In genomic region chr2:33552672-33553071, GRCm38 (mm10) we compare ENCODE assay signal across 17 mouse cellular contexts.
DNase-seq lines count a peak whose midpoint lies in the region; ATAC-seq and TF ChIP-seq lines count a peak whose summit lies in the region.
"Had no signal": no experiment of that assay in that cellular context is flagged by ENCODE, and none has a peak within 500 bp of the region (broad histone marks: within the 10 kb centered on the region; RNA-seq: fewer than 3 reads in every experiment).

No protein-coding gene starts in this region.

- no peak overlapping the region for H3K4me2 ChIP-seq in hindbrain, postnatal 0 days (ENCODE audit: low read depth, low read length)
- no peak overlapping the region for H3K4me2 ChIP-seq in hindbrain, embryonic 13.5 days
- H3K4me2 ChIP-seq: embryonic facial prominence, embryonic 12.5 days; midbrain, embryonic 12.5 days; neural tube, embryonic 13.5 days had no signal

- TF ChIP-seq POLR2A in thymus, adult 2 months (IDR thresholded peaks at IDR 0.05; ENCODE audit: control insufficient read depth, extremely low read depth, insufficient read depth, low read length, poor library complexity) = no peak

- no peak overlapping the region for H3K9ac ChIP-seq in hindbrain, postnatal 0 days (replicated peaks; ENCODE audit: low read length)
- H3K9ac ChIP-seq in hindbrain, embryonic 13.5 days = no peak overlapping the region
- H3K9ac ChIP-seq: embryonic facial prominence, embryonic 12.5 days; midbrain, embryonic 12.5 days; neural tube, embryonic 13.5 days had no signal

- TF ChIP-seq CTCF in hindbrain, postnatal 0 days (IDR thresholded peaks at IDR 0.05; ENCODE audit: low read depth) = peak; percentile 59
- no peak for TF ChIP-seq CTCF in thymus, adult 2 months (IDR thresholded peaks at IDR 0.05; ENCODE audit: borderline replicate concordance, control insufficient read depth, extremely low read depth, insufficient read depth, low read length, poor library complexity)

- no peaks in the 10 kb centered on the region for H3K4me1 ChIP-seq in hindbrain, postnatal 0 days (ENCODE audit: insufficient read depth, low read length)
- H3K4me1 ChIP-seq in hindbrain, embryonic 13.5 days (replicated peaks) = peaks cover under 1% of the 10 kb centered on the region; the same call in 1 of the 2 replicates
- H3K4me1 ChIP-seq in thymus, adult 2 months (replicated peaks; ENCODE audit: control insufficient read depth, insufficient read depth, low read length) = no peaks in the 10 kb centered on the region
- H3K4me1 ChIP-seq: embryonic facial prominence, embryonic 12.5 days; midbrain, embryonic 12.5 days; neural tube, embryonic 13.5 days had no signal

- DNase-seq in hindbrain, postnatal 0 days (ENCODE audit: low spot score) = no peak
- peak; percentile 32 for DNase-seq in thymus, postnatal 4 days
- DNase-seq in thymus, adult 2 months = no peak
- peak; percentile 83 for DNase-seq in ZHBTc4 (ENCODE audit: low read depth, low spot score)
- DNase-seq in T-cell, adult 2 months (ENCODE audit: low spot score) = no peak
- no peak for DNase-seq in ovary, postnatal 14 days (ENCODE audit: low spot score)
- DNase-seq: adrenal gland, postnatal 36 days; cerebellum, adult 8-10 months; heart, adult 11 months; heart, postnatal 4 days; kidney, adult 11 months; thymus, postnatal 36 days had no signal

- 56% methylated on average over 5 of the region's 5 CpGs for whole genome bisulfite sequencing in hindbrain, postnatal 0 days
- 57% methylated on average over 5 of the region's 5 CpGs for WGBS in hindbrain, embryonic 13.5 days
- 52% methylated on average over 5 of the region's 5 CpGs for WGBS in thymus, adult 2 months

- H3K27me3 ChIP-seq in hindbrain, postnatal 0 days (ENCODE audit: insufficient read depth, low read length) = no peaks in the 10 kb centered on the region
- peaks cover 18% of the 10 kb centered on the region; the same call in 1 of the 2 replicates for H3K27me3 ChIP-seq in hindbrain, embryonic 13.5 days
- H3K27me3 ChIP-seq in thymus, adult 2 months (ENCODE audit: control insufficient read depth, insufficient read depth, low read length) = no peaks in the 10 kb centered on the region; the same call in 1 of the 2 replicates

- no peak overlapping the region for H3K27ac ChIP-seq in hindbrain, postnatal 0 days
- H3K27ac ChIP-seq in hindbrain, embryonic 13.5 days = no peak overlapping the region
- H3K27ac ChIP-seq in thymus, adult 2 months (ENCODE audit: control insufficient read depth, insufficient read depth, low read length) = no peak overlapping the region
- H3K27ac ChIP-seq: embryonic facial prominence, embryonic 12.5 days; midbrain, embryonic 12.5 days; neural tube, embryonic 13.5 days had no signal

- H3K9me3 ChIP-seq in hindbrain, postnatal 0 days (ENCODE audit: low read length) = no peaks in the 10 kb centered on the region
- no peaks in the 10 kb centered on the region for H3K9me3 ChIP-seq in hindbrain, embryonic 13.5 days
- H3K9me3 ChIP-seq: embryonic facial prominence, embryonic 12.5 days; neural tube, embryonic 13.5 days had no signal

- no peak for ATAC-seq in hindbrain, postnatal 0 days
- ATAC-seq in hindbrain, embryonic 13.5 days (ENCODE audit: low FRiP score) = no peak
- ATAC-seq: forebrain, embryonic 14.5 days had no signal

- H3K36me3 ChIP-seq in hindbrain, postnatal 0 days (ENCODE audit: insufficient read depth, low read length) = no peaks in the 10 kb centered on the region
- no peaks in the 10 kb centered on the region for H3K36me3 ChIP-seq in hindbrain, embryonic 13.5 days
- H3K36me3 ChIP-seq in thymus, adult 2 months (ENCODE audit: control insufficient read depth, insufficient read depth, low read length) = no peaks in the 10 kb centered on the region
- H3K36me3 ChIP-seq: embryonic facial prominence, embryonic 12.5 days; midbrain, embryonic 12.5 days; neural tube, embryonic 13.5 days had no signal

- H3K4me3 ChIP-seq in hindbrain, postnatal 0 days (ENCODE audit: low read length) = no peak overlapping the region
- H3K4me3 ChIP-seq in hindbrain, embryonic 13.5 days = no peak overlapping the region
- H3K4me3 ChIP-seq in thymus, adult 2 months (ENCODE audit: control insufficient read depth, insufficient read depth, low read length) = no peak overlapping the region
- H3K4me3 ChIP-seq: embryonic facial prominence, embryonic 12.5 days; midbrain, embryonic 12.5 days; neural tube, embryonic 13.5 days had no signal

Comparison
In these comparisons a context has a peak if more than half of its experiments do, and no peak if none do; other contexts are left out.
1. DNase-seq: peak in thymus, postnatal 4 days (single experiment) and ZHBTc4 (single experiment); none in hindbrain, postnatal 0 days (single experiment), thymus, adult 2 months (single experiment), T-cell, adult 2 months (single experiment) and ovary, postnatal 14 days (single experiment).